Mouse (Mus musculus): ENCODE results near the gene Ssh2. TPM values are rescaled to one million over a fixed set of nuclear protein-coding genes. Genes with fewer than 3 reads are reported as not detected.

Gene Ssh2
- polyA plus RNA-seq, 1 experiment from 2014 or later: 2.7 TPM

- Histone ChIP-seq H3K27ac (ENCODE audit: low read depth, low read length) (peak overlapping the region; percentile 28), H3K4me3 (ENCODE audit: low read depth, low read length) (no peak overlapping the region), H3K36me3 (ENCODE audit: control insufficient read depth, insufficient read depth) (peaks cover 22% of the 10 kb centered on the region; the same call in 1 of the 2 replicates), H3K9me3 (ENCODE audit: control insufficient read depth) (no peaks in the 10 kb centered on the region), H3K4me1 (replicated peaks; ENCODE audit: control insufficient read depth, insufficient read depth, low read length) (no peaks in the 10 kb centered on the region; the same call in 1 of the 2 replicates), H3K4me2 (replicated peaks; ENCODE audit: low read depth) (no peak overlapping the region), H3K27me3 (replicated peaks; ENCODE audit: control insufficient read depth, insufficient read depth, low read length) (no peaks in the 10 kb centered on the region), H3K9ac (ENCODE audit: low read depth, low read length) (no peak overlapping the region)
- no peak for TF ChIP-seq CTCF (IDR thresholded peaks at IDR 0.05; ENCODE audit: low read depth)
- peak; percentile 71 for ATAC-seq
- 68% methylated on average over 6 of the region's 6 CpGs for WGBS
These were observed 260.8 kb downstream of the Ssh2 start for GRCm38 (mm10) chr11:77476895-77477294.

- no peaks in the 10 kb centered on the region for H3K9me3 ChIP-seq (ENCODE audit: control insufficient read depth)
- no peak overlapping the region for H3K27ac ChIP-seq (ENCODE audit: low read depth, low read length)
- H3K4me2 ChIP-seq (replicated peaks; ENCODE audit: low read depth): no peak overlapping the region
- no peaks in the 10 kb centered on the region for H3K36me3 ChIP-seq (ENCODE audit: control insufficient read depth, insufficient read depth)
- H3K9ac ChIP-seq (ENCODE audit: low read depth, low read length): no peak overlapping the region
- ATAC-seq: no peak
- no peak overlapping the region for H3K4me3 ChIP-seq (ENCODE audit: low read depth, low read length)
- no peaks in the 10 kb centered on the region for H3K27me3 ChIP-seq (replicated peaks; ENCODE audit: control insufficient read depth, insufficient read depth, low read length)
- no peaks in the 10 kb centered on the region; the same call in 1 of the 2 replicates for H3K4me1 ChIP-seq (replicated peaks; ENCODE audit: control insufficient read depth, insufficient read depth, low read length)
- no peak for TF ChIP-seq CTCF (IDR thresholded peaks at IDR 0.05; ENCODE audit: low read depth)
- WGBS: 65% methylated on average over 3 of the region's 3 CpGs
These were observed 267.0 kb downstream of the Ssh2 start for GRCm38 (mm10) chr11:77483043-77483442.

GRCm38 (mm10) chr11:77483510-77484255 lies 267.6 kb downstream of the Ssh2 start:
- no peaks in the 10 kb centered on the region for H3K27me3 ChIP-seq (replicated peaks; ENCODE audit: control insufficient read depth, insufficient read depth, low read length)
- no peak overlapping the region for H3K27ac ChIP-seq (ENCODE audit: low read depth, low read length)
- no peaks in the 10 kb centered on the region for H3K36me3 ChIP-seq (ENCODE audit: control insufficient read depth, insufficient read depth)
- H3K4me2 ChIP-seq (replicated peaks; ENCODE audit: low read depth): no peak overlapping the region
- H3K4me3 ChIP-seq (ENCODE audit: low read depth, low read length): no peak overlapping the region
- no peak for ATAC-seq
- no peak overlapping the region for H3K9ac ChIP-seq (ENCODE audit: low read depth, low read length)
- TF ChIP-seq CTCF (IDR thresholded peaks at IDR 0.05; ENCODE audit: low read depth): no peak
- H3K9me3 ChIP-seq (ENCODE audit: control insufficient read depth): no peaks in the 10 kb centered on the region
- 34% methylated on average over 11 of the region's 11 CpGs for WGBS
- peaks cover 1% of the 10 kb centered on the region; the same call in 1 of the 2 replicates for H3K4me1 ChIP-seq (replicated peaks; ENCODE audit: control insufficient read depth, insufficient read depth, low read length)

- TF ChIP-seq CTCF (IDR thresholded peaks at IDR 0.05; ENCODE audit: low read depth): no peak
- Histone ChIP-seq H3K9me3 (ENCODE audit: control insufficient read depth) (no peaks in the 10 kb centered on the region), H3K4me3 (ENCODE audit: low read depth, low read length) (no peak overlapping the region), H3K4me1 (replicated peaks; ENCODE audit: control insufficient read depth, insufficient read depth, low read length) (peaks cover 4% of the 10 kb centered on the region; the same call in 1 of the 2 replicates), H3K27ac (ENCODE audit: low read depth, low read length) (no peak overlapping the region), H3K9ac (ENCODE audit: low read depth, low read length) (no peak overlapping the region), H3K27me3 (replicated peaks; ENCODE audit: control insufficient read depth, insufficient read depth, low read length) (no peaks in the 10 kb centered on the region), H3K4me2 (replicated peaks; ENCODE audit: low read depth) (no peak overlapping the region), H3K36me3 (ENCODE audit: control insufficient read depth, insufficient read depth) (no peaks in the 10 kb centered on the region)
- 72% methylated on average over 6 of the region's 6 CpGs for WGBS
- no peak for ATAC-seq
These were observed 269.1 kb downstream of the Ssh2 start for GRCm38 (mm10) chr11:77485229-77485628.

- H3K36me3 ChIP-seq (ENCODE audit: control insufficient read depth, insufficient read depth): no peaks in the 10 kb centered on the region
- peaks cover 8% of the 10 kb centered on the region; the same call in 1 of the 2 replicates for H3K4me1 ChIP-seq (replicated peaks; ENCODE audit: control insufficient read depth, insufficient read depth, low read length)
- WGBS: 71% methylated on average over 5 of the region's 5 CpGs
- H3K27ac ChIP-seq (ENCODE audit: low read depth, low read length): no peak overlapping the region
- ATAC-seq: no peak
- no peak overlapping the region for H3K4me2 ChIP-seq (replicated peaks; ENCODE audit: low read depth)
- H3K9ac ChIP-seq (ENCODE audit: low read depth, low read length): no peak overlapping the region
- H3K9me3 ChIP-seq (ENCODE audit: control insufficient read depth): no peaks in the 10 kb centered on the region
- TF ChIP-seq CTCF (IDR thresholded peaks at IDR 0.05; ENCODE audit: low read depth): no peak
- H3K4me3 ChIP-seq (ENCODE audit: low read depth, low read length): no peak overlapping the region
- H3K27me3 ChIP-seq (replicated peaks; ENCODE audit: control insufficient read depth, insufficient read depth, low read length): no peaks in the 10 kb centered on the region
These were observed 270.7 kb downstream of the Ssh2 start for GRCm38 (mm10) chr11:77486798-77487197.

GRCm38 (mm10) chr11:77488771-77489581 lies 272.9 kb downstream of the Ssh2 start:
- H3K36me3 ChIP-seq (ENCODE audit: control insufficient read depth, insufficient read depth): no peaks in the 10 kb centered on the region
- no peaks in the 10 kb centered on the region for H3K27me3 ChIP-seq (replicated peaks; ENCODE audit: control insufficient read depth, insufficient read depth, low read length)
- WGBS: 5% methylated on average over 51 of the region's 55 CpGs
- peak overlapping the region; percentile 50 for H3K9ac ChIP-seq (ENCODE audit: low read depth, low read length)
- TF ChIP-seq CTCF (IDR thresholded peaks at IDR 0.05; ENCODE audit: low read depth): no peak
- ATAC-seq: no peak
- H3K4me1 ChIP-seq (replicated peaks; ENCODE audit: control insufficient read depth, insufficient read depth, low read length): peaks cover 8% of the 10 kb centered on the region; the same call in 1 of the 2 replicates
- no peak overlapping the region for H3K27ac ChIP-seq (ENCODE audit: low read depth, low read length)
- H3K9me3 ChIP-seq (ENCODE audit: control insufficient read depth): no peaks in the 10 kb centered on the region
- H3K4me3 ChIP-seq (ENCODE audit: low read depth, low read length): peak overlapping the region; percentile 77
- H3K4me2 ChIP-seq (replicated peaks; ENCODE audit: low read depth): peak overlapping the region; percentile 99
